Comparison of ENCODE assay signal across 31 mouse cellular contexts in genomic region chr13:37781557-37781956, GRCm38 (mm10).
"Had no signal": no experiment of that assay in that cellular context is flagged by ENCODE, and none has a peak within 500 bp of the region (broad histone marks: within the 10 kb centered on the region; RNA-seq: fewer than 3 reads in every experiment).

No protein-coding gene starts in this region.

- H3K4me2 ChIP-seq: limb, embryonic 12.5 days; limb, embryonic 13.5 days; limb, embryonic 15.5 days; liver, embryonic 11.5 days; liver, embryonic 12.5 days; liver, embryonic 13.5 days; liver, embryonic 15.5 days; lung, embryonic 14.5 days; lung, embryonic 15.5 days; midbrain, embryonic 11.5 days; midbrain, embryonic 12.5 days; midbrain, embryonic 13.5 days; neural tube, embryonic 12.5 days had no signal

- H3K4me3 ChIP-seq: limb, embryonic 10.5 days; limb, embryonic 12.5 days; limb, embryonic 13.5 days; limb, embryonic 15.5 days; liver, embryonic 12.5 days; liver, embryonic 13.5 days; liver, embryonic 15.5 days; lung, embryonic 15.5 days; megakaryocyte, embryonic 14.5 days; midbrain, embryonic 10.5 days; midbrain, embryonic 12.5 days; midbrain, embryonic 13.5 days; myocyte; neural tube, embryonic 12.5 days had no signal

- DNase-seq: left cerebral cortex, postnatal 4 days; liver; liver, embryonic 13.5 days; liver, postnatal 0 days; lung, adult 18-20 months; lung, adult 2 months; lung, embryonic 14.5 days; lung, postnatal 10 days; lung, postnatal 14 days; lung, postnatal 36 days; lung, postnatal 4 days; midbrain, embryonic 14.5 days had no signal

- H3K9me3 ChIP-seq: limb, embryonic 10.5 days; limb, embryonic 12.5 days; limb, embryonic 13.5 days; limb, embryonic 15.5 days; liver, embryonic 12.5 days; liver, embryonic 13.5 days; liver, embryonic 15.5 days; lung, embryonic 15.5 days; megakaryocyte, embryonic 14.5 days; midbrain, embryonic 10.5 days; midbrain, embryonic 12.5 days; midbrain, embryonic 13.5 days; neural tube, embryonic 12.5 days had no signal

- H3K9ac ChIP-seq: limb, embryonic 12.5 days; limb, embryonic 13.5 days; limb, embryonic 15.5 days; liver, embryonic 12.5 days; liver, embryonic 13.5 days; liver, embryonic 14.5 days; liver, embryonic 15.5 days; liver, postnatal 0 days; lung, embryonic 14.5 days; lung, embryonic 15.5 days; midbrain, embryonic 12.5 days; midbrain, embryonic 13.5 days; neural tube, embryonic 12.5 days had no signal

- H3K36me3 ChIP-seq: limb, embryonic 10.5 days; limb, embryonic 12.5 days; limb, embryonic 13.5 days; limb, embryonic 15.5 days; liver, embryonic 12.5 days; liver, embryonic 13.5 days; liver, embryonic 15.5 days; lung, embryonic 15.5 days; midbrain, embryonic 10.5 days; midbrain, embryonic 12.5 days; midbrain, embryonic 13.5 days; neural tube, embryonic 12.5 days had no signal

- H3K27me3 ChIP-seq: limb, embryonic 15.5 days; megakaryocyte, embryonic 14.5 days had no signal

- ATAC-seq: liver, embryonic 12.5 days; liver, postnatal 0 days; lung, postnatal 0 days; midbrain, embryonic 13.5 days; midbrain, embryonic 16.5 days had no signal

- H3K27ac ChIP-seq: limb, embryonic 10.5 days; limb, embryonic 12.5 days; limb, embryonic 13.5 days; limb, embryonic 15.5 days; liver, embryonic 12.5 days; liver, embryonic 13.5 days; liver, embryonic 14.5 days; liver, embryonic 15.5 days; lung, embryonic 15.5 days; macrophage; midbrain, embryonic 10.5 days; midbrain, embryonic 12.5 days; midbrain, embryonic 13.5 days; neural tube, embryonic 12.5 days had no signal
